Comparison of ENCODE assay signal across 8 mouse cellular contexts in genomic region chr16:96082301-96083178, GRCm38 (mm10). TPM values are rescaled to one million over a fixed set of nuclear protein-coding genes. Genes with fewer than 3 reads are reported as not detected.
DNase-seq lines count a peak whose midpoint lies in the region; ATAC-seq and TF ChIP-seq lines count a peak whose summit lies in the region.

Gene Brwd1 (minus strand): TSS chr16:96082526.

- H3K9me3 ChIP-seq in hindbrain, postnatal 0 days (ENCODE audit: low read length): no peaks in the 10 kb centered on the region

- no peak for TF ChIP-seq CTCF in cortical plate, adult 2 months (IDR thresholded peaks at IDR 0.05; ENCODE audit: extremely low read depth, insufficient read depth, low read length)
- no peak for TF ChIP-seq CTCF in hindbrain, postnatal 0 days (IDR thresholded peaks at IDR 0.05; ENCODE audit: low read depth)

- peaks cover 16% of the 10 kb centered on the region; the same call in 1 of the 2 replicates for H3K36me3 ChIP-seq in hindbrain, postnatal 0 days (ENCODE audit: insufficient read depth, low read length)

- ATAC-seq in activated CD4-positive, CD25-positive, alpha-beta regulatory T cell, adult 4 months: peak; percentile 70
- ATAC-seq in hindbrain, postnatal 0 days: peak; percentile 88

- H3K27ac ChIP-seq in cortical plate, adult 2 months (ENCODE audit: insufficient read depth, low read length): peak within 1 kb of the TSS; percentile 99
- H3K27ac ChIP-seq in hindbrain, postnatal 0 days: peak within 1 kb of the TSS; percentile 99

- H3K4me3 ChIP-seq in cortical plate, adult 2 months (ENCODE audit: insufficient read depth, low read length): peak within 1 kb of the TSS; percentile 62
- peak within 1 kb of the TSS; percentile 99 for H3K4me3 ChIP-seq in hindbrain, postnatal 0 days (ENCODE audit: low read length)

- H3K9ac ChIP-seq in hindbrain, postnatal 0 days (replicated peaks; ENCODE audit: low read length): peak within 1 kb of the TSS; percentile 100

- peak; percentile 81 to 86 for DNase-seq in gastrocnemius, adult 8-10 months (ENCODE audit: low spot score in 2 of 2)
- peak; percentile 98 for DNase-seq in hindbrain, postnatal 0 days (ENCODE audit: low spot score)
- DNase-seq in left cerebral cortex, adult 18-20 months (ENCODE audit: low spot score in 2 of 2): peak; percentile 83 to 91
- DNase-seq in lung, postnatal 4 days: peak; percentile 93 to 97
- peak; percentile 83 for DNase-seq in retina, postnatal 7 days (ENCODE audit: low read depth, low spot score)
- peak; percentile 74 to 88 for DNase-seq in urinary bladder, adult 18-20 months (ENCODE audit: low spot score in 2 of 2)

- H3K4me1 ChIP-seq in cortical plate, adult 2 months (ENCODE audit: control insufficient read depth, insufficient read depth, low read length): peaks cover 1% of the 10 kb centered on the region; the same call in 1 of the 2 replicates
- H3K4me1 ChIP-seq in hindbrain, postnatal 0 days (ENCODE audit: insufficient read depth, low read length): peaks cover 5% of the 10 kb centered on the region

- WGBS in hindbrain, postnatal 0 days: under 1% methylated on average over 38 of the region's 107 CpGs

- peak within 1 kb of the TSS; percentile 70 for H3K4me2 ChIP-seq in hindbrain, postnatal 0 days (ENCODE audit: low read depth, low read length)

- no peaks in the 10 kb centered on the region for H3K27me3 ChIP-seq in hindbrain, postnatal 0 days (ENCODE audit: insufficient read depth, low read length)

- peak; percentile 73; the same call in 1 of the 2 replicates for TF ChIP-seq POLR2A in cortical plate, adult 2 months (IDR thresholded peaks at IDR 0.05; ENCODE audit: extremely low read depth, insufficient read depth, low read length)

RNA-seq across cellular contexts. Expression of gene Brwd1, which starts in this region (rescaled TPM):
- polyA plus RNA-seq in activated CD4-positive, CD25-positive, alpha-beta regulatory T cell, adult 4 months (2017; shearing (Covaris generic)): 10 to 100 TPM; 31.3 to 31.5 TPM
- polyA plus RNA-seq in cortical plate, adult 2 months (2012; rRNA removed): 94.2 and 95.0 TPM in 2 replicates
- 10 to 100 TPM; 48.0 to 63.0 (median 55.2) TPM for total RNA-seq in gastrocnemius, adult 8-10 months (2022)
- total RNA-seq in hindbrain, postnatal 0 days (2014; rRNA removed): 128 and 130 TPM in 2 replicates
- 135 and 144 TPM in 2 replicates for polyA plus RNA-seq in hindbrain, postnatal 0 days (2015; fragmentation: Nextera tagmentation; extraction: Ambion mirVana)
- 100 to 1,000 TPM; 146 TPM for total RNA-seq in left cerebral cortex, adult 18-20 months (2021)

Comparison
In these comparisons a context has a peak if more than half of its experiments do, and no peak if none do; other contexts are left out.
1. Peak in every context shown above with its lines: DNase-seq, ATAC-seq, H3K4me3 ChIP-seq and H3K27ac ChIP-seq.